Mouse (Mus musculus) layer of hippocampus, adult 2 months (tissue): ENCODE results near the gene Vmn1r123. TPM values are rescaled to one million over a fixed set of nuclear protein-coding genes. Genes with fewer than 3 reads are reported as not detected.
"Not testable (repeated sequence)": the region's sequence is repeated elsewhere in the genome, so short reads cannot be mapped to it uniquely, and the experiment has no call there.

Experiments
- DNase-seq, 2 experiments: peaks; one replicate each; pipeline ENCODE4 v3.0.0; 2022; ENCODE audit warnings: low spot score in 2 of 2
- H3K27ac ChIP-seq: fragments of 200-600 bp; 2 replicates; pipeline ENCODE4 v1.8.1; 2022
- H3K4me3 ChIP-seq: fragments of 200-600 bp; 2 replicates; pipeline ENCODE4 v1.8.1; 2022; ENCODE audit warnings: mild to moderate bottlenecking
- long read RNA-seq, 2 experiments: library from polyadenylated mRNA; stranded (forward); transcript quantifications; one replicate each; pipeline ENCODE4 v2.0.0; 2021; ENCODE audit warnings: borderline mapping rate in 2 of 2
- total RNA-seq, 2 experiments: library from RNA; stranded (reverse); gene quantifications; 2 replicates each; pipeline ENCODE4 v1.2.3; 2021

Gene Vmn1r123
- not detected for total RNA-seq
- long read RNA-seq, experiment 1: 0 reads
- long read RNA-seq, experiment 2: 0 reads

- DNase-seq, H3K27ac ChIP-seq: not testable (repeated sequence)
Observed at GRCm38 (mm10) chr7:21161885-21162284, at the start of gene Vmn1r123. TSS of gene Vmn1r123 (plus strand) at chr7:21162185.

DNA sequence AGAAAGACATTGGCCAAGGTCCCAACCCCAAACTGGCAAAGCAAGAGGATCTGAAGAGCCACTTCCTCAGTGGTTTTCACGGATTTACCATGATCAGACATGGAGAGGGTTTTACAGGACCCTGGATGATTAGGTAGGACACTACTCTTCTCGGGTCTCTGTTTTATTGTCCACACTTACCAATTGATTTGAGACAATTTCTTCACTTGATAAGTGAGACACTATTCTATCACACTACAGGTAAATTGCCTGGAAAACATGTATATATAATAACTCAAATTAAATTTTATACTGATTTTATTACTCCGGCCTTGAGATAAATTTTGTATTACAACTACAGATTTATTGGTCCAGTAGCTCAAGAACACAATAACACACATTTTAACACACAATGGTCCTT is 28.0 kb upstream of the Vmn1r123 start, which contains the start of gene Vmn1r122:
Gene Vmn1r122 (minus strand): TSS at position 101 of the 400 bp plus-strand sequence.
- H3K4me3 ChIP-seq, DNase-seq, H3K27ac ChIP-seq: not testable (repeated sequence)

More at GRCm38 (mm10) chr7:21161885-21162284, at the start of gene Vmn1r123:
- not testable (repeated sequence) for H3K4me3 ChIP-seq

DNA sequence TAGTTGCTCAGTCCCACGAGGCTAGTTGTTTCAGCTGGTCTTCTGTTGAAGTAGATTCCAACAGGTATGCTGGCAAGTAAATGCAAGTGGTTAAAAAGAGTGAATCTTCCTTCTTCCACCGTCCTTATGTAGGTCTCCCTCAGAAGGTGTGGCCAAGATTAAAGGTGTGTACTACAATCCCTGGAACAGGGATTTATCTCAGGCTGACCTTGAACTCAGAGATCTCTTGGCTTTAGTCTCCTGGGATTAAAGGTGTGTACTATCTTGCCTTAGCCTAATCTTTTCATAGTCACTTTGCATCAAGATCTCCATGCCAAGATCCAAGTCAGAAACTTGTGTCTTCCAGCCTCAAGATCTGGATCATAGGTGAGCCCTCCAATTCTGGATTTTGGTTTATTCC is 28.3 kb downstream of the Vmn1r123 start, which contains the start of gene Gm5157:
Gene Gm5157 (minus strand): TSS at position 101 of the 400 bp plus-strand sequence.
- H3K4me3 ChIP-seq, H3K27ac ChIP-seq, DNase-seq: not testable (repeated sequence)

Other genes with a start within 250 kb of the Vmn1r123 start
- not detected for gene Vmn1r118, start 249.8 kb upstream of the Vmn1r123 start, total RNA-seq
- gene Vmn1r119, start 149.7 kb upstream of the Vmn1r123 start, total RNA-seq: not detected
- gene Vmn1r120, start 108.4 kb upstream of the Vmn1r123 start, total RNA-seq: not detected
- gene Vmn1r121, start 63.7 kb upstream of the Vmn1r123 start, total RNA-seq: not detected
- not detected for gene Vmn1r122, start 28.1 kb upstream of the Vmn1r123 start, total RNA-seq
- gene Gm5157, start 28.2 kb downstream of the Vmn1r123 start, total RNA-seq: not detected
- not detected for gene Vmn1r124, start 98.4 kb downstream of the Vmn1r123 start, total RNA-seq
- gene Vmn1r125, start 110.0 kb downstream of the Vmn1r123 start, total RNA-seq: not detected
- gene Vmn1r126, start 139.3 kb downstream of the Vmn1r123 start, total RNA-seq: not detected
- not detected for gene Vmn1r127, start 157.7 kb downstream of the Vmn1r123 start, total RNA-seq
- gene Vmn1r128, start 187.2 kb downstream of the Vmn1r123 start, total RNA-seq: not detected
- gene Vmn1r129, start 199.1 kb downstream of the Vmn1r123 start, total RNA-seq: not detected